Mouse (Mus musculus) 3134 (cell line): ENCODE measurements around the gene B4galt2.
A peak's percentile ranks its signal among the peaks of the same experiment; 100 is the strongest.

ENCODE experiments used
- DNase-seq: peaks from one replicate; pipeline ENCODE4 v3.0.0-alpha.2; 2011; ENCODE audit warnings: low spot score; ENCODE audit not compliant: insufficient read length; ENCODE audit errors: extremely low read depth

B4galt2 gene

DNA sequence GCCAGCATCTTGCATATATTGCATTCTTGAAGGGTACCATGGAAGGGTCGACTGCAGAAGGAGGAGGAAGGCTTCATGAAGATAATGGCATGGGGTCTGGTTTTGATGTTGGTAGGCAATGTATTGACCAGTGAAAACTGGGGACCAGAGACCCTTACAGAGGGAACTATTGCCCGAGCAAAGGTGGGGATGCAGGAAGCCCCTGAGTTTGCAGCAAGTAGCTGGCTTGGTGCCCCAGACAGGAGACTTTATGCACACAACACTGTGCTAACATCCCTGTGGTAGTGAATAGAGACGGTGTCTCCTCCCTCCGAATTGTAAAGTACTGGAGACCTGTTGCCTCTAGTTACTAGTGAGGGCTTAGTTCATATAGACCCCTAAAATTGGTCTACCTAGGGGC, 46.0 kb downstream of the B4galt2 start:
- DNase-seq: no peak

DNA sequence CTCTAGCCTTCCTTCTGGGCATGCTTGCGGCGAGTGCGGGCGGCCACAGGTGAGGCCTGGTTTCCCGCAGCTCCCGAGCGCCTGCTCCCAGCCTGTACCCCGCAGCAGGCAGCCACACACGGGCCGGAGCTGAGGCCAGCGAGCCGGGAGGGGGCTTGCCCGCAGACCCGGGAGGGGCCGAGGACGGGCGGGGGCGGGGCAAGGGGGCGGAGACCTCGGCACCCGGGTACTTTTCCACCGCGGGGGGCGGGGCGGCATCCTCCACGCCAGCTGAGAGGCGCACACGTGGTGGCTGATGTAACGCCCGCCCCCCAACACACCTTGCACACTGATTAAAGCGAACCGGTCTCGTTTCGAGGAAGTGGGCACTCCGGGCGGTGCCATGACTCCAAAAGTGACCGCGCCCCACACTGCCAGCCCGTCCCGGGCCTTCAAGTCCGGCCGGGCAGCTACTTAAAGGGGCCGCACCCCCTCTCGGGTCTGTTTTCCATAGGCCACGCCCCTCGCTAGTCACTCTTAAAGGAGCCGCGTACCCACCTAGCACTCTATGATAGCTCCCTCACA, 47.0 kb downstream of the B4galt2 start:
- DNase-seq: peak; percentile 90

DNA sequence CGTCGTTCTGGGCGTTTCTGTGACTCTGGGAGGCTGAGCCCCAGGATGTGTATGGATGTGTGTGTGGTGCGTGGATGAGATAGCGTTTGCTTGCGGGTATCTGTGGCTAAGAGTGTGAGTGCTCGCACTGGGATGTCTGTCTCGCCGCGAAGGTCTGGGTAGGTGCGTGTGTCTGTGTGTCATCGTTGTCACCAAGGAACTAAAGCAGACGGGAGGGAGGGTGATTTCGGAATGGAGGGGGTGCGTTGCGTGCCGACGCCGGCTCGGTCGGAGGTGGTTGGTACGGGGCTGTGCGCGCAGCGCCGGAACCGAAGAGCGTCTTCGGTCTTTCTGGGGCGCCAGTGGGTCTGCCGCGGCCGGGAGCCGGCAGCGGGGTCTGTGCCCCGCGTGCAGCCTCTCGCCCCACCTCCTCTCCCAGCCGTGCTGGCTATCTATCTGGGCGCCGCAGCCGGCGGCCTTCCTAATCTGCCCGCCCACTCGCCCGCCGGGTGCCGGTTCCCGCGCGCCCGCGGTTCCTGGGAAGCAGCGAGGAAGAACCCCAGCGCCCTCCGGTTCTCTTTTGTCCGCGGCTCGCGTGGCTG, 47.7 kb downstream of the B4galt2 start:
- DNase-seq: no peak

DNA sequence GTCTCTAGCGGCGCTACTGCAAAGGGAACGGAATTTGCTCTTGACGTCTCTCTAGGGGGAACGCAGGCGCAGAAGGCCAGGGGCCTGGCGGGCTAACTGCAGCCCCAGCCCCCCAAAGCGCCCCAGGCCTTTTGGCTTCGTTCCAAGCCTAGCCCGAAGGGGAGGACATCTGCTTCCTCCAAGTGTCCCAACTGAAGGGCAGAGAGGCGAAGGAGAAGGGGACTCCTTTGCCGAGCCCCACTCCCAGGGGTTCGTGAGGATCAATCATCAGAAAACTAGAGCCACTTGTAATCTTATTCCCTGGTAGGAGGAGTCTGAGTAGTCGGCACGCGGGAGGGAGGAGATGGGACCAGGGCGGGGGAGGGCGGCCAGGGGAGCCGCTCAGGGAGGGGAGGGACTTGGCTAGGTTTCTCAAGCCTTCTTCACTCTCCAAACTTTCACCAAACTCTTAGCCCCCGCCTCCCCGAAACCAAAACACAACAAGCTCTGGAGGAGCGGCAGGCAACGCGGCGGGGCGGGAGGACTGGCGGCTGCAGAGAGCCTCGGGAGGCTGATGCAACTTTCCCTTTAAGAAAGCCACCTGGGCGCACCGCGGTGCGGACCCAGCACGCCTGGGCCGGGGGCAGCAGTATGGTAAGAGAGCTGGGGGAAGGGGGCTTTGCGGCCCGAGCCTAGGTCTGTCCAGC, 48.3 kb downstream of the B4galt2 start:
- peak; percentile 92 for DNase-seq

DNA sequence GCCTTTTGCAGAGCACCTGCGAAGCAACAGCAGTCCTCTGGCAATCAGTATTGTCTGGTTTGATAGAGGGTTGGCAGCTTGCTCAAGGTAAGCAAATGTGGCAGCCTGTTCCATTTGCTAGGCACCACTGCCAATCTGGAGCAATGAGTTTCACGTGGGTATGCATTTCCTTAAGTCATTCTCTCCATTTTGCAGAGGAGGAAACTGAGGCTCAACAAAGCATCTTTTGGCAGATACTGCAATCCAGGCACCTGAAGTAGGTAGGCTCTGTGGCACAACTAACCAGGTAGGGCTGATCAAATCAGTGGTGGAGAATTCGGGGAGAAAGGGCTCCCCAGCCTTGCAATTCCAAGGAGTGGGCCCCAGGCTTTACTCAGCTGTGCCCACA, 48.8 kb downstream of the B4galt2 start, which contains the start of gene Slc6a9:
Gene Slc6a9 (plus strand): TSS at position 50 of the 388 bp plus-strand sequence.
- DNase-seq: no peak

DNA sequence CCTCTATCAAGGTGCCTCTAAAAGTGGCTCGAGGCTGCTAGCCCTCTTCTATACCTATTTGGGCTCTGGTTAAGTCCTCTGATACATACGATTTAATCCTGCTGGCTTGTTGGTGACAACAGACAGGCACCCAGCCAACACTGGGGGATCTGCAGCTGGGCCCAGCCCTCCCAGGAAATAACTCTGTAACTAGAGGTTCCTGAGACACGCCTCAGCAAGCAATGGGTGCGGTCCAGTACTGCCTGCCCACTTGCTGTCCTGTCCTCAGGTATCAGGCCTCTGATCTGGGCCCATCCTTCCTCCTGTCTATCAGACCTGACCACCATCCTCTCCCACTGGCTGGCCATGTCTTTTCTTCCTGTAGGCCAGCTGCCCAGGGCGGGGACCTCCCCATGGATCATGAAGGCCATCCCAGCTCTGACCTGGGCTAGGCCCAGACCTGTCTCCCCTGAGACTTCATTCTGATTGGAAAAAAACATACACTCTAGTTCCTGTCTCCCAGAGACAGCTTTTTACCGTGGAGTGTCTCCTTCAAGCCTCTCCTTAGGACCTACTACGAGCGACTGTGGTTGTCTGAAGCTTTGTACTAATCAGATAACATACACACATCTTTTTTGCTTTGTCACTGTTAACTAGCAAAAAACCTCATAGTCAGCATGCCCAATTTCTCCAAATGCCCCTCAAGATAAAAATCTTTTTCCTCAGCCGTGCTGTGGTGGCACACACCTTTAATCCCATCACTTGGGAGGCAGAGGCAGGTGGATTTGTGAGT, 51.2 kb downstream of the B4galt2 start:
- DNase-seq: peak; percentile 54

DNA sequence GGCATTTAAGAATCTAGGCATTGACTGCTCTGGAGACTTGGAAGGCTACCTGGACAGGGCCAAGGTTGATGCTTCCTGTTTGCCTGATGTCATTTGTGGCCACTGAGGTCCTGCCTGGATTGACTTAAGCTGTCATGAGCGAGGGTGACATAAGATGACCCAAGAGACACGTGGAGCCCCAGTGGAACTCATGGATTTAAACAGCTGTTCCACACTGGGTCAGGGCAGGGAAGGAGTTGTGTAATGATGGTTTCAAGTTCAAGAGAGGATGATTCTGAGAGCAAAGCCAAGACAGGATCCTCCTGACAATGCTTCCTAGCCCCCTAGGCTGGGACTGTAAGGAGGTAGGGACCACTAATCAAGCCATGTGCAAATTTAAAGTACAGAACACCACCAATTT, 51.8 kb downstream of the B4galt2 start:
- DNase-seq: no peak

DNA sequence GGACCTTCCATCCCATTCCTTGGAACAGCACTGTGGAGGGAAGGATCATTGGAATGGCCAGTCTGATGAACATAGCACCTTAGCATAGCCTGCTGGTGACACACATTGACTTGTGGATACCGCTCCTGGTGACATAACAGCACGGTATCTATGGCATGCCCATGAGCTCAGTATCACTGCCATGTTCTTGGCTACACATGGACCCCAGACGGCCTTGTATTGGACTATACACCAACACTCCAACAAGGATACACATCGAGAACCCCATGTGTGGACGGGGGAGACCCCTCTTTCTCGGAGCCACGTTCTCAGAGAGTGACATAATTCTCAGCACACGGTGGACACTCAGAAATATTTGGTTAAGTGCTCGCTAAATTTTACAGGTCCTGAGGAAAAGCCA, 52.5 kb downstream of the B4galt2 start:
- no peak for DNase-seq

DNA sequence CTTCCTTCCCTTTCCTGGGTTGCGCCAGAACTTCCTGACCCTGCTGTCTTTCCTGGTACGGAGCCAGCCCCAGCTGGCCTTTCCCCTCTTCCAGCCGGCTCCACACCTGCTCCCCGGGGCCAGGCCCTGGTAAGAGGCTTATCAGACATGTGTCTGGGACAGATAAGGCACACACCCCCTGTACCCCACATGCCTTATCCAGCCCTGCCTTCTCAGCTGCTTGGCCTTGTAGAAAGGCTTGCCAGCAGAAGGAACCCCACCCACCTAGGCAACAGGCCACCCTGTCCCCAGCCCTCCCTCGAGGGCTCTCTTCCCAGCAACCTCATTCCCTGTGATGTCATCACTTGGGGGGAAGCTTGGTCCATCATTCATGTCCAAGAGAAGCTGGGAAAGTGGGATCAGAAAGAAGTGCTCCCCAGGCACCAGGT, 53.1 kb downstream of the B4galt2 start:
- DNase-seq: peak; percentile 60

DNA sequence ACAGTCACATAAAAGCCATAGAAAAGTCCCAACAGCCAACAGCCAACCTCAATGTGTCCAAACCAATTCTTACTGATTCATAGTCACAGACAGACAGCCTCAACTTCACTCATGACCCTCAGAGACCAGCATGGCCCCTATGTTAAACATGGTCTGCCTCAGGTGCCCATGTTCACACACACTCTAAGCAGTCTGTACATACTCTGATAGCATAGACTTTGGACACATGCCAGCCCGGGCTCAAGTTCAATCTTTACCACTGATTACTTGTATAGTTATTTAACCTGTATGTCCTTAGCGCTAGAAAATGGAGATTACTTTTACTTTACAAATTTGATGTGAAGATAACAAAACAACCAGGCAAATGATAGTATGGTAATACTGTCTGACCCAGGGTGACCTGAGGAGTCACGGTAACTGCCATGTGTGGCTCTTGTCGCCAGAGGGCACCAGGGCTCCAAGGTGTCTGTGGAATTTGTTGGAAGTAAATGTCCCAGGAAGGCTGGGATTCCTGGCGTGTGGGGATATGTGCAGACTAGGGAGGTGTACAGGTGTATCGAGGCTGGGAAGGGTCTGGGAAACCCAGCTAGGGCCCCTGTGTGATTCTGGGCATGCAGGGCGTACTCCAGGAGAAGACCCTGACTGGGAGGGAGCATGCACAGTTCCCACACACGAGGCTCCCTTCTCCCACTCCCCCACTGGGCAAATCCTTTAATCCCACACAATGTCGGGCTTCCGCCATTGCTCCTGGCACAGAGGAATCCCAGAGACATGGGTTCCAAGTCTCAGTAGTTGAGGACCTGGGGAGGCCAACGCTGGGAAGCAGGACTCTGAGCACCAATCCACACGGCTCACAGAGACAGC, 53.8 kb downstream of the B4galt2 start:
- peak; percentile 56 for DNase-seq

DNA sequence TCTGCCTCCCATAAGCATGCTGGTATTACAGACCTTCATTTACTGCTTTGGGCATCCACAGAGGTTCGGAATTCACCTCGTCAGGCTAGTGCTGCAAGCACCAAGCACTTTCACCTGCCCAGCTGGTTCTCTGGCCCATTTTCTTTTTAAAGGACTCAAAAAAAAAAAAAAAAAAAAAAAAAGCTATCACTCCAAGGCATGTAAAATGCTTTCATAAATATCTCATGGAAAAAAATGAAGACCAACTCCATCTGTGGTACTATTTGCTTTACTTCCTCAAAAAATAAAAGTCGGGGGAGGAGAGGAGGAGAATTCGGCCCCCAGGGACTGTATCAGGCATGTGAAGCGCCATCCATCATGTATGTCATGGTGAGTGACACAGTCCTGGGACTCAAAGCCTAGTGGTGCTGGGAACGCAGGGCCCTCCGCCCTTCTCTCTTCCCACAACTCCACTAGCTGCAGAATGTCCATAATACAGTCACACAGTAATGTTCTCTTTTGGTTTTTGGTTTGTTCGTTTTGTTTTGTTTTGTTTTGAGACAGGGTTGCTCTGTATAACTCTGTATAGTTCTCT, 54.6 kb downstream of the B4galt2 start:
- no peak for DNase-seq
